Mouse (Mus musculus) intestine, embryonic 16.5 days (tissue): ENCODE measurements around the gene Vldlr. TPM values are rescaled to one million over a fixed set of nuclear protein-coding genes. Genes with fewer than 3 reads are reported as not detected.

Experiments
- ATAC-seq: fragments of 200-750 bp; cut with Nextera tagmentation; 2 replicates; pipeline ENCODE4 v1.8.0; 2017; ENCODE audit warnings: moderate TSS enrichment, moderate library complexity
- H3K27ac ChIP-seq: fragments of 300-500 bp; sonication (generic); 2 replicates; pipeline ENCODE4 v1.5.1; 2014; ENCODE audit warnings: mild to moderate bottlenecking, low read length
- H3K27me3 ChIP-seq: fragments of 300-500 bp; sonication (generic); replicated peaks from 2 replicates; pipeline ENCODE4 v1.6.1; 2014; ENCODE audit warnings: low read length, control low read depth, mixed read lengths; ENCODE audit not compliant: control insufficient read depth, insufficient read depth
- H3K36me3 ChIP-seq: fragments of 300-500 bp; sonication (generic); 2 replicates; pipeline ENCODE4 v1.6.1; 2014; ENCODE audit warnings: low read length, control low read depth; ENCODE audit not compliant: control insufficient read depth, insufficient read depth
- H3K4me1 ChIP-seq: fragments of 300-500 bp; sonication (generic); 2 replicates; pipeline ENCODE4 v1.6.1; 2014; ENCODE audit warnings: low read length, control low read depth, mixed read lengths; ENCODE audit not compliant: control insufficient read depth, insufficient read depth
- H3K4me2 ChIP-seq: fragments of 300-500 bp; sonication (generic); 2 replicates; pipeline ENCODE4 v1.6.1; 2014; ENCODE audit warnings: low read depth, low read length, control low read depth
- H3K4me3 ChIP-seq: fragments of 300-500 bp; sonication (generic); 2 replicates; pipeline ENCODE4 v1.5.1; 2014; ENCODE audit warnings: mild to moderate bottlenecking, low read length
- H3K9ac ChIP-seq: fragments of 300-500 bp; sonication (generic); 2 replicates; pipeline ENCODE4 v1.6.1; 2014; ENCODE audit warnings: low read depth, low read length
- H3K9me3 ChIP-seq: fragments of 300-500 bp; sonication (generic); 2 replicates; pipeline ENCODE4 v1.6.1; 2016; ENCODE audit warnings: low read length, control low read depth; ENCODE audit not compliant: control insufficient read depth
- WGBS: fragments of 180-500 bp; shearing (Covaris S2); extraction: QIAGEN DNeasy Blood & Tissue Kit; methylation state at CpG from one replicate; pipeline ENCODE4 v1.1.7; 2014; 5-methylcytosine and 5-hydroxymethylcytosine counted together
- polyA plus RNA-seq: library from polyadenylated mRNA; unstranded; fragments of >200 nt; fragmentation: Nextera tagmentation; extraction: Ambion mirVana; gene quantifications from 2 replicates; pipeline ENCODE4 v1.2.1, GENCODE M21; 2015

Vldlr gene
- polyA plus RNA-seq, 1 experiment from 2014 or later, result 5.7 TPM

GRCm38 (mm10) chr19:27210991-27211390 is 5.3 kb upstream of the Vldlr start:
- Histone ChIP-seq H3K4me3 (no peak overlapping the region), H3K27ac (no peak overlapping the region), H3K27me3 (peaks cover 8% of the 10 kb centered on the region; the same call in 1 of the 2 replicates), H3K36me3 (no peaks in the 10 kb centered on the region), H3K9ac (no peak overlapping the region), H3K9me3 (no peaks in the 10 kb centered on the region), H3K4me2 (no peak overlapping the region), H3K4me1 (no peaks in the 10 kb centered on the region)
- ATAC-seq, result no peak
- WGBS, result 68% methylated on average over 2 of the region's 2 CpGs

- no peaks in the 10 kb centered on the region for H3K9me3 ChIP-seq
Measured at GRCm38 (mm10) chr19:27215596-27215995, 688 bp upstream of the Vldlr start.

GRCm38 (mm10) chr19:27216767-27217403 is 601 bp downstream of the Vldlr start:
- Histone ChIP-seq H3K4me2 (peak overlapping the region; percentile 98), H3K4me1 (peaks cover 10% of the 10 kb centered on the region; the same call in 1 of the 2 replicates), H3K9ac (peak overlapping the region; percentile 69), H3K36me3 (no peaks in the 10 kb centered on the region), H3K27ac (no peak overlapping the region), H3K4me3 (peak overlapping the region; percentile 68), H3K27me3 (peaks cover 14% of the 10 kb centered on the region; the same call in 1 of the 2 replicates), H3K9me3 (no peaks in the 10 kb centered on the region)
- ATAC-seq, result peak; percentile 78
- under 1% methylated on average over 62 of the region's 62 CpGs for WGBS

More at GRCm38 (mm10) chr19:27215596-27215995, 688 bp upstream of the Vldlr start:
- Histone ChIP-seq H3K36me3 (no peaks in the 10 kb centered on the region), H3K27ac (no peak overlapping the region), H3K4me2 (no peak overlapping the region), H3K4me3 (no peak overlapping the region), H3K9ac (no peak overlapping the region), H3K4me1 (peaks cover 10% of the 10 kb centered on the region; the same call in 1 of the 2 replicates), H3K27me3 (peaks cover 14% of the 10 kb centered on the region; the same call in 1 of the 2 replicates)
- no peak for ATAC-seq
- WGBS, result 83% methylated on average over 4 of the region's 4 CpGs

GRCm38 (mm10) chr19:27217404-27217940 is 1.2 kb downstream of the Vldlr start:
- peak overlapping the region; percentile 68 for H3K4me3 ChIP-seq
- no peaks in the 10 kb centered on the region for H3K9me3 ChIP-seq
- peak; percentile 65 for ATAC-seq
- H3K9ac ChIP-seq, result peak overlapping the region; percentile 69
- peaks cover 10% of the 10 kb centered on the region; the same call in 1 of the 2 replicates for H3K4me1 ChIP-seq
- H3K4me2 ChIP-seq, result peak overlapping the region; percentile 98
- H3K27me3 ChIP-seq, result peaks cover 14% of the 10 kb centered on the region; the same call in 1 of the 2 replicates
- no peak overlapping the region; the same call in 1 of the 2 replicates for H3K27ac ChIP-seq
- 1% methylated on average over 49 of the region's 52 CpGs for WGBS
- no peaks in the 10 kb centered on the region for H3K36me3 ChIP-seq

- no peaks in the 10 kb centered on the region for H3K9me3 ChIP-seq
- peak overlapping the region; percentile 68 for H3K4me3 ChIP-seq
- no peaks in the 10 kb centered on the region for H3K36me3 ChIP-seq
- peak; percentile 42 for ATAC-seq
- H3K9ac ChIP-seq, result peak overlapping the region; percentile 69
- peak overlapping the region; percentile 98 for H3K4me2 ChIP-seq
- no peak overlapping the region for H3K27ac ChIP-seq
- peaks cover 14% of the 10 kb centered on the region; the same call in 1 of the 2 replicates for H3K27me3 ChIP-seq
- H3K4me1 ChIP-seq, result peaks cover 10% of the 10 kb centered on the region; the same call in 1 of the 2 replicates
- under 1% methylated on average over 32 of the region's 32 CpGs for WGBS
Measured at GRCm38 (mm10) chr19:27217941-27218411, 1.7 kb downstream of the Vldlr start.

GRCm38 (mm10) chr19:27218561-27219262 is 2.4 kb downstream of the Vldlr start:
- Histone ChIP-seq H3K4me1 (peaks cover 10% of the 10 kb centered on the region; the same call in 1 of the 2 replicates), H3K36me3 (no peaks in the 10 kb centered on the region), H3K4me2 (peak overlapping the region; percentile 98), H3K27ac (no peak overlapping the region), H3K9me3 (no peaks in the 10 kb centered on the region), H3K4me3 (peak overlapping the region; percentile 68), H3K9ac (peak overlapping the region; percentile 69), H3K27me3 (peaks cover 14% of the 10 kb centered on the region; the same call in 1 of the 2 replicates)
- WGBS, result 1% methylated on average over 30 of the region's 30 CpGs
- peak; percentile 70 for ATAC-seq

GRCm38 (mm10) chr19:27219586-27219985 is 3.3 kb downstream of the Vldlr start:
- H3K9me3 ChIP-seq, result no peaks in the 10 kb centered on the region
- H3K4me2 ChIP-seq, result no peak overlapping the region
- no peak for ATAC-seq
- H3K27ac ChIP-seq, result no peak overlapping the region
- peaks cover 14% of the 10 kb centered on the region; the same call in 1 of the 2 replicates for H3K27me3 ChIP-seq
- H3K36me3 ChIP-seq, result no peaks in the 10 kb centered on the region
- H3K4me3 ChIP-seq, result no peak overlapping the region
- peaks cover 10% of the 10 kb centered on the region; the same call in 1 of the 2 replicates for H3K4me1 ChIP-seq
- no peak overlapping the region for H3K9ac ChIP-seq

GRCm38 (mm10) chr19:27223046-27223445 is 6.8 kb downstream of the Vldlr start:
- 80% methylated on average over 6 of the region's 6 CpGs for WGBS
- no peaks in the 10 kb centered on the region for H3K9me3 ChIP-seq
- H3K4me3 ChIP-seq, result no peak overlapping the region
- no peak overlapping the region for H3K27ac ChIP-seq
- ATAC-seq, result no peak
- H3K9ac ChIP-seq, result no peak overlapping the region
- no peak overlapping the region for H3K4me2 ChIP-seq
- H3K36me3 ChIP-seq, result no peaks in the 10 kb centered on the region
- no peaks in the 10 kb centered on the region for H3K27me3 ChIP-seq
- H3K4me1 ChIP-seq, result 0 out of 2 replicates have a peak, but pooled peaks cover 3% of the 10 kb centered on the region

- ATAC-seq, result no peak
- no peaks in the 10 kb centered on the region for H3K27me3 ChIP-seq
- no peaks in the 10 kb centered on the region for H3K4me1 ChIP-seq
- no peaks in the 10 kb centered on the region for H3K36me3 ChIP-seq
- no peak overlapping the region for H3K9ac ChIP-seq
- WGBS, result 64% methylated on average over 1 of the region's 1 CpGs
- H3K9me3 ChIP-seq, result no peaks in the 10 kb centered on the region
- no peak overlapping the region for H3K4me2 ChIP-seq
- no peak overlapping the region for H3K27ac ChIP-seq
- H3K4me3 ChIP-seq, result no peak overlapping the region
Measured at GRCm38 (mm10) chr19:27224356-27224755, 8.1 kb downstream of the Vldlr start.
